Mouse (Mus musculus) stomach, embryonic 14.5 days (tissue): Measurements from ENCODE around the gene Ifi27l2a. TPM values are rescaled to one million over a fixed set of nuclear protein-coding genes. Genes with fewer than 3 reads are reported as not detected.
"Not testable (repeated sequence)": the region's sequence is repeated elsewhere in the genome, so short reads cannot be mapped to it uniquely, and the experiment has no call there.

Experiments
- ATAC-seq: fragments of 200-750 bp; cut with Nextera tagmentation; 2 replicates; pipeline ENCODE4 v1.8.0; 2017; ENCODE audit warnings: low read depth, moderate TSS enrichment; ENCODE audit not compliant: insufficient number of reproducible peaks, insufficient read depth, low FRiP score
- H3K27ac ChIP-seq: fragments of 300-500 bp; sonication (generic); 2 replicates; pipeline ENCODE4 v1.5.1; 2014; ENCODE audit warnings: mild to moderate bottlenecking, low read length, moderate library complexity, mixed read lengths
- H3K27me3 ChIP-seq: fragments of 300-500 bp; sonication (generic); 2 replicates; pipeline ENCODE4 v1.6.1; 2014; ENCODE audit warnings: low read length, control low read depth, mixed read lengths; ENCODE audit not compliant: control insufficient read depth, insufficient read depth
- H3K36me3 ChIP-seq: fragments of 300-500 bp; sonication (generic); 2 replicates; pipeline ENCODE4 v1.6.1; 2014; ENCODE audit warnings: mild to moderate bottlenecking, control low read depth, low read length, moderate library complexity, mixed read lengths; ENCODE audit not compliant: control insufficient read depth, insufficient read depth
- H3K4me1 ChIP-seq: fragments of 300-500 bp; sonication (generic); 2 replicates; pipeline ENCODE4 v1.6.1; 2014; ENCODE audit warnings: low read length, control low read depth, mixed read lengths; ENCODE audit not compliant: control insufficient read depth, insufficient read depth
- H3K4me2 ChIP-seq: fragments of 300-500 bp; sonication (generic); replicated peaks from 2 replicates; pipeline ENCODE4 v1.6.1; 2014; ENCODE audit warnings: low read depth, low read length, control low read depth
- H3K4me3 ChIP-seq: fragments of 300-500 bp; sonication (generic); 2 replicates; pipeline ENCODE4 v1.5.1; 2014; ENCODE audit warnings: low read depth, low read length, control low read depth
- H3K9ac ChIP-seq: fragments of 300-500 bp; sonication (generic); replicated peaks from 2 replicates; pipeline ENCODE4 v1.6.1; 2014; ENCODE audit warnings: low read depth, mild to moderate bottlenecking, control low read depth, low read length, moderate library complexity, mixed read lengths
- H3K9me3 ChIP-seq: fragments of 300-500 bp; sonication (generic); 2 replicates; pipeline ENCODE4 v1.6.1; 2016; ENCODE audit warnings: low read depth, low read length, control low read depth; ENCODE audit not compliant: control insufficient read depth
- WGBS: fragments of 180-500 bp; shearing (Covaris S2); extraction: QIAGEN DNeasy Blood & Tissue Kit; methylation state at CpG from one replicate; pipeline ENCODE4 v1.1.7; 2014; 5-methylcytosine and 5-hydroxymethylcytosine counted together
- polyA plus RNA-seq: library from polyadenylated mRNA; unstranded; fragments of >200 nt; fragmentation: Nextera tagmentation; extraction: Ambion mirVana; gene quantifications from 2 replicates; pipeline ENCODE4 v1.2.1, GENCODE M21; 2014

The Ifi27l2a gene
- polyA plus RNA-seq, 1 experiment from 2014 or later, result 17.1 TPM

DNA sequence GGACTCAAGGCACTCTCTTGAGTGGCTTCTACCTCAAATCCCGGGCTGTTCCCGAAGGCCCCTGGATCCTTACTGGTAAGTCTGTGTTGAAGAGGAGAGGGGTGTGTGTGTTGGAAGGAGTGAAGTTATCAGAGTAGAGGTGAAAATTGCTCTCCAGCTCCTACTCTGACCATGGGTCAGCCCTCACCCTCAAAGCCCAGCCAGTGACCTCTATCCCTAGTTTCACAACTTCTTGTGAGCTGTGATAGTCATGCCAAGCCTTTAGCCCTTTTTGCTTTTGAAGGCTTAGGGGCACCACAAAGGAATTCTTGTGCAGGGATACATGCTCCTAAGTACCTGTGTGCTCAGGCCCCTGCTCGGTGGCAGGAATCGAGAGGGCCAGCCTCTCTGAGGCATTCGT lies 38.2 kb upstream of the Ifi27l2a start:
- Histone ChIP-seq H3K27ac (no peak overlapping the region), H3K9me3 (no peaks in the 10 kb centered on the region), H3K4me1 (no peaks in the 10 kb centered on the region), H3K27me3 (no peaks in the 10 kb centered on the region), H3K4me3 (no peak overlapping the region), H3K4me2 (no peak overlapping the region), H3K9ac (no peak overlapping the region), H3K36me3 (no peaks in the 10 kb centered on the region)
- no peak for ATAC-seq
- 80% methylated on average over 5 of the region's 5 CpGs for WGBS

DNA sequence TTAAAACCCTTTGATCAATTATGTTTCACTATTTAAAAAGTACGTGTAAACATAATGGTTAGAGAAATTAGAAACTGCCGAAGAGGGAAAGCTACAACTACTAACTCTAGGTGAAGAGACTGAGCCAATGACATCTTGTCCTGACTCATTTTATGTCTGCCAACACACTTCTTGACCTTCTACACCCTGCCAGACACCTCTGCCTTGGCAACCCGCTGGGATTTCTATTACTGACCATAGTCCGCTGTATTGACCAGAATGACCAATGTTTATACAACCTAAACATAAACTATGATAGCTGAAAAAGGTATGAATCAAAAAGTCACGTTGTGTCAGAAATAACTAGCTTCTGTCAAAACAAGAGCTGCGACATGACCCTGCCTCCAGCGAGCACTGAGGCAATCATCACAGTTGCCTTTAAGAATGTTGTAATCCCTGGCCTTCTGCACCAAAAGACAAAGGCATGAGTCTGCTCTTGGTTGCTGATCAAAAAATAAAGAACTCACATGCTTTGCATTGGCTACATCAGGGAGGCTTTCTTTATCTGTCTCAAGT lies 34.1 kb upstream of the Ifi27l2a start:
- no peak overlapping the region for H3K27ac ChIP-seq
- no peak for ATAC-seq
- H3K27me3 ChIP-seq, result no peaks in the 10 kb centered on the region
- no peaks in the 10 kb centered on the region for H3K4me1 ChIP-seq
- no peak overlapping the region for H3K4me2 ChIP-seq
- WGBS, result 57% methylated on average over 7 of the region's 7 CpGs
- no peak overlapping the region for H3K4me3 ChIP-seq
- no peaks in the 10 kb centered on the region for H3K36me3 ChIP-seq
- H3K9ac ChIP-seq, result no peak overlapping the region
- no peaks in the 10 kb centered on the region for H3K9me3 ChIP-seq

DNA sequence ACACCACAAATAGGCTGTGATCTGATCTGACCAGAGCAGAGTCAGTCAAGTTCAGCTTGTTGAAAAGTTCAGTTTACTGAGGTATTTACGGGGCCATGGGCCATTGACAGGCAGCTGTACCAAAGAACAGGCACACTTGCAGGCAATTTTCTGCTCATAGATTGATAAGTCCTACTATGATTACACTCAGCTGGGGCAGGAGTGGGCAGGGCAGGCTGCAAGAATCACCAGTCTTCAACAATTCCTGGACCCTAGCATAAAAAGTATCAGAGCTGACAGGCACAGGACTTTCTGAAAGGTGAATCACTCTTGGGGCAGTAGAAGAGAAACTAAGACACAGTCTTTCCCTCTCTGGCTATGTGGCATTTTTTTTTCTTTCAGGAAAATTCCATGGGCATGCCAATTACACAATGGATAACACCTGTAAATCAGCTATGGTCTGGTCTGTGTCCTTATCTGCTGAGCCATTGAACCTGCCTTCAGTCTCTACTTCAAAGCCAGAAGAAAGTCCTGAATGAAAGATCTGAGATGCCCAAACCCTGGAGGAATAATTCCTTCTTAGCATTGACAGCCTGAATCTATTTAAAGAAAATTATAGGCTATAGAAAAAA lies 33.4 kb upstream of the Ifi27l2a start:
- H3K9me3 ChIP-seq, result no peaks in the 10 kb centered on the region
- no peaks in the 10 kb centered on the region for H3K27me3 ChIP-seq
- H3K27ac ChIP-seq, result no peak overlapping the region
- no peak overlapping the region for H3K4me3 ChIP-seq
- H3K4me2 ChIP-seq, result no peak overlapping the region
- 71% methylated on average over 1 of the region's 1 CpGs for WGBS
- ATAC-seq, result no peak
- H3K9ac ChIP-seq, result no peak overlapping the region
- H3K4me1 ChIP-seq, result no peaks in the 10 kb centered on the region
- no peaks in the 10 kb centered on the region for H3K36me3 ChIP-seq

DNA sequence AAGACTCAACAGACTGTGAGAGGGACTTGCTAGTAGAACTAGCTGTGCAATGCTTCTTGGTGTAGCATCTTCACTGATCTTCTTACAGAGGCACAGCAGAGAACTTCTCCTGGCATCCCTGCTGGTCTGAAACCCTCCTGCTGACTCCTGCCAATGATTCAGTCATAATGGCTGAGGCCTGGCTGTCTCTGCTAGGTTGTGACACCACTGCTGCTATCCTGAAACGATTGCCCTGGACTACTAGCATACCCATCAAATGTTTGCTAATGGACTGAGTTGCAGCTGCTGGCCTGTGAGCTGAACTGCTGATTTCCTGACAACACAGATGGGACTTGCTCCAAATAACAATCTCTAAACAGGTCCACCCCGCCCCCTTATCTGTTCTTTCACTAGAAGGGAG lies 31.0 kb upstream of the Ifi27l2a start:
- H3K9me3 ChIP-seq, result no peaks in the 10 kb centered on the region
- no peaks in the 10 kb centered on the region for H3K36me3 ChIP-seq
- H3K4me3 ChIP-seq, result no peak overlapping the region
- no peaks in the 10 kb centered on the region for H3K27me3 ChIP-seq
- H3K4me2 ChIP-seq, result no peak overlapping the region
- no peak for ATAC-seq
- WGBS, result 45% methylated on average over 2 of the region's 2 CpGs
- H3K9ac ChIP-seq, result no peak overlapping the region
- no peak overlapping the region for H3K27ac ChIP-seq
- no peaks in the 10 kb centered on the region for H3K4me1 ChIP-seq

DNA sequence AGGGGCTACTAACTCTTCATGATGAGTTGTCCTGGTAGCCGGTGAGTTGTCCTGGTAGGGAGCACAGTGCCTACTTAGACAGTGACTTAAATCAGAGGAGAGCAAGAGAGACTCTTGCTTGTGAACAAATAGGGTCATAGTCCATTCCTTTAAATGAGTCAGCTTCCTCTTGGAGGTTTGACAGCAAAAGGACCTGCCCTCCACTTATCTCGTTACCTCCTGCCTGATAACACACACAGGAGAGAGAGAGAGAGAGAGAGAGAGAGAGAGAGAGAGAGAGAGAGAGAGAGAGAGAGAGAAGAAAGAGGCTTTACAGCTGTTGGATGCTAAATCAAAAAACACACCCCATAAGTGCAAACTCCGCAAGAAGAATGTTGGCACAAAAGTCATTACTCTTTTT lies 13.7 kb upstream of the Ifi27l2a start, which contains the start of gene Ifi27l2b:
Gene Ifi27l2b (minus strand): TSS at position 84 of the 400 bp plus-strand sequence.
- peak; percentile 71; the same call in 1 of the 2 replicates for ATAC-seq
- no peaks in the 10 kb centered on the region for H3K27me3 ChIP-seq
- H3K4me1 ChIP-seq, result no peaks in the 10 kb centered on the region
- H3K27ac ChIP-seq, result no peak within 1 kb of the TSS
- H3K4me3 ChIP-seq, result no peak within 1 kb of the TSS
- H3K9ac ChIP-seq, result no peak within 1 kb of the TSS
- no peak within 1 kb of the TSS for H3K4me2 ChIP-seq
- no peaks in the 10 kb centered on the region for H3K9me3 ChIP-seq
- no peaks in the 10 kb centered on the region for H3K36me3 ChIP-seq
- 48% methylated on average over 3 of the region's 3 CpGs for WGBS

DNA sequence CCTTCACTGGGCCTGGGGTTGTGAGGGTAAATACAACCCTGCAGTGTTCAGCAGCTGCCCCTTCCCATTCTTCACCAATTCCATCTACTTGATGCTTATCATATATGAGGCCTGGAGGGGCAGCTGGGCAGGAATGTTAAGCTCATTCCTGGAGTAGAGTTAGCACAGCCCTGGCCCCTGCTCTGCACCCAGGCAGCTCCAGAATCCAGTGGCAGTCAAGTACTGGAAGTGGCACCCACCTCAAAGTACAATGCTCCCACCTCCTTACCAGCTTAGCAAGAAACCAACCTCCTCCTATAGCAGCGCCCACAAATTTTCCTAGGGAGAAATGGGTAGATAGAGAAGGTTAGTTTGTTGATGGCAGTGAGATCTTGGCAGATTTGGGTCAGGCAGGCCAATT lies 13.2 kb upstream of the Ifi27l2a start:
- no CpG with 5 or more reads among the region's 1 CpGs for WGBS
- H3K9me3 ChIP-seq, H3K4me1 ChIP-seq, H3K36me3 ChIP-seq, H3K4me2 ChIP-seq, H3K27me3 ChIP-seq, H3K4me3 ChIP-seq, H3K9ac ChIP-seq, ATAC-seq, H3K27ac ChIP-seq: not testable (repeated sequence)

DNA sequence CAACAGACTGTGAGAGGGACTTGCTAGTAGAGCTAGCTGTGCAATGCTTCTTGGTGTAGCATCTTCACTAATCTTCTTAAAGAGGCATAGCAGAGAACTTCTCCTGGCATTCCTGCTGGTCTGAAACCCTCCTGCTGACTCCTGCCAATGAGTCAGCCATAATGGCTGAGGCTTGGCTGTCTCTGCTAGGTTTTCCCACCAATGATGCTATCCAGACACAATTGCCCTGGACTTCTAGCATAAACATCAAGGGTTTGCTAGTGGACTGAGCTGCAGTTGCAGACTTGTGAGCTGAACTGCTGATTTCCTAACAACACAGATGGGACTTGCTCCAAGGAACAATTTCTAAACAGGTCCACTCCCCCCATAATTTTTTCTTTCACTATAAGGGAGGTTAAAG lies 9.9 kb upstream of the Ifi27l2a start:
- ATAC-seq, result no peak
- H3K27me3 ChIP-seq, result no peaks in the 10 kb centered on the region
- no peaks in the 10 kb centered on the region for H3K36me3 ChIP-seq
- no peak overlapping the region for H3K27ac ChIP-seq
- H3K4me2 ChIP-seq, result no peak overlapping the region
- no peak overlapping the region for H3K9ac ChIP-seq
- no peaks in the 10 kb centered on the region for H3K9me3 ChIP-seq
- H3K4me3 ChIP-seq, result no peak overlapping the region
- no peaks in the 10 kb centered on the region for H3K4me1 ChIP-seq

DNA sequence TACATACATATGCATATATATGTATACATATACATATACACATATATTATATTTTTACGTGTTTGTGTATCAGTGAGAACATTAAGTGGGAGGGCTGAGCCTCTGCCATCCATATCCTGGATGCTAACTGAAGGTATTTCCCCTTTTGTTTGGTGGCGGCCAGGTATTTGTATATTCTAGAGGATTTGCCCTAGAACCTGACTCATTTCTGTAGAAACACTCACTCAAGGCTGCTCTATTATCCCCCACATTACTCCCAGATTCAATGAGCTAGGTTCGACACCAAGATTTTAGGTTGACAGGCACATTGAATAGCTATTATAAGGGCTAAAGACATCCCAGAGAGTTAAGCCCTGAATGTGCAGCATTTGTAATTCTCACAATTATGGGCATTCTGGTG lies 1.6 kb upstream of the Ifi27l2a start:
- Histone ChIP-seq H3K4me1 (no peaks in the 10 kb centered on the region), H3K9me3 (no peaks in the 10 kb centered on the region), H3K4me2 (no peak overlapping the region), H3K27me3 (no peaks in the 10 kb centered on the region), H3K4me3 (no peak overlapping the region), H3K9ac (no peak overlapping the region), H3K36me3 (no peaks in the 10 kb centered on the region), H3K27ac (no peak overlapping the region)
- ATAC-seq, result no peak
- 78% methylated on average over 3 of the region's 3 CpGs for WGBS

DNA sequence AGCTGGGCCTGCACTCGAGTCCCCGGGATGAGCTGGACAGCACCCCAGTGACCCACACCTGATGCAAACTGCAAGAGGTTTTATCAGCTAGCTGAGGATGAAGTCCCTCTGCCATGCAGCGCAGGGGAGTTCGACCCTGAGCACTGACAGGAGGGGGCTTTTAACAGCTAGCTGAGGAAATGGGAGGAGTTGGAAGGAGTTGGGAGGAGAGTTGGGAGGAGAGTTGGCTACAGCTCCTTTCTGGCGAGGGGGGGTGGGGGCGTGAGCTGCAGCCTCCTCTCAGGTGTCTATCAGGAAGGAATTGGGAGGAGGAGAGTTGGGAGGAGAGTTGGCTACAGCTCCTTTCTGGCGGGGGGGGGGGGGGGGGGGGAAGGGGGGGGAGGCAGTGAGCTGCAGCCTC lies 781 bp upstream of the Ifi27l2a start:
- not testable (repeated sequence) for H3K27me3 ChIP-seq, H3K9me3 ChIP-seq, H3K4me2 ChIP-seq, H3K4me3 ChIP-seq, H3K36me3 ChIP-seq, ATAC-seq, H3K27ac ChIP-seq, H3K9ac ChIP-seq, H3K4me1 ChIP-seq
- 23% methylated on average over 6 of the region's 7 CpGs for WGBS
